Mouse (Mus musculus) kidney, adult 2 months (tissue): Measurements from ENCODE around the gene Rdh16f2.

ENCODE experiments used
- CTCF ChIP-seq: fragments of 200-500 bp; conservative IDR thresholded peaks from 2 replicates; pipeline ENCODE4 v1.5.1; 2011; ENCODE audit warnings: low read depth, mild to moderate bottlenecking, control low read depth, low read length, moderate library complexity, mixed read lengths; ENCODE audit not compliant: insufficient read depth, insufficient read length
- POLR2A ChIP-seq: fragments of 200-500 bp; IDR thresholded peaks from one replicate; pipeline ENCODE4 v1.6.1; 2011; ENCODE audit warnings: low read depth, low read length, control low read depth

DNA sequence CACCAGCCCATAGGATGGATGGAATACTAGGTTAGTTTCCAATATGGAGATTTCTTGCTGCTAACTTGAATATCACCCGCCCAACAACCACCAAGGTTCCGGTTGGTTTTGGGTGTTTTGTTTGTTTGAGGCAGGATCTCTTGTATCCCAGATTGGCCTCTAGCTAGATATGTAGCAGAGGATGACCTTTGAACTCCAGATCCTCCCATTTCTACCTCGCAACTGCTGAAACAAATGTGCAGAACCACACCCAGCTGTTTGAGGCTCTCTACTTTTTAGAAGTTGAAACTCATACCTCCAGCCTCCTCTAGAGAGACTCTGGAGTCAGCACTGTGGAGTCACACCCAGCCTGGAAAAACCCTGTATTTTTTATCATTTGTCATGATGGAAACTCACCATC, 31.2 kb downstream of the Rdh16f2 start:
- TF ChIP-seq POLR2A: no peak
- no peak for TF ChIP-seq CTCF
